Mouse (Mus musculus) myocyte (in vitro differentiated cells): Measurements from ENCODE around the gene Spred2. TPM values are rescaled to one million over a fixed set of nuclear protein-coding genes. Genes with fewer than 3 reads are reported as not detected.

Source experiments
- H3K27me3 ChIP-seq: one replicate; pipeline ENCODE4 v1.6.1; 2011; ENCODE audit not compliant: control insufficient read depth, insufficient read depth, insufficient read length
- H3K36me3 ChIP-seq: one replicate; pipeline ENCODE4 v1.6.1; 2011; ENCODE audit not compliant: control insufficient read depth, insufficient read depth
- H3K4me2 ChIP-seq: one replicate; pipeline ENCODE4 v1.6.1; 2011; ENCODE audit warnings: low read depth, control low read depth
- H3K4me3 ChIP-seq: one replicate; pipeline ENCODE4 v1.5.1; 2011; ENCODE audit warnings: mild to moderate bottlenecking, control low read depth, moderate library complexity
- H3K79me2 ChIP-seq: one replicate; pipeline ENCODE4 v1.6.1; 2011; ENCODE audit not compliant: control insufficient read depth, insufficient read depth
- H3ac ChIP-seq: one replicate; pipeline ENCODE4 v1.6.1; 2011; ENCODE audit not compliant: control insufficient read depth, insufficient read length
- CEBPB ChIP-seq: IDR thresholded peaks from 2 replicates; pipeline ENCODE4 v1.6.1; 2011; ENCODE audit warnings: mild to moderate bottlenecking, moderate library complexity; ENCODE audit not compliant: poor library complexity, insufficient read depth, severe bottlenecking
- E2F4 ChIP-seq: IDR thresholded peaks from one replicate; pipeline ENCODE4 v1.6.1; 2011; ENCODE audit warnings: mild to moderate bottlenecking, control low read depth, moderate library complexity; ENCODE audit not compliant: insufficient read depth
- MAX ChIP-seq: IDR thresholded peaks from one replicate; pipeline ENCODE4 v1.6.1; 2011; ENCODE audit warnings: low read depth, mild to moderate bottlenecking, control low read depth
- MYOD1 ChIP-seq, 3 experiments: IDR thresholded peaks; one replicate each; pipeline ENCODE4 v1.6.1; 2011; ENCODE audit warnings: control low read depth in 2 of 3, low read depth in 2 of 3, mild to moderate bottlenecking in 2 of 3, moderate library complexity in 1 of 3; ENCODE audit not compliant: insufficient read length in 2 of 3, control insufficient read depth in 1 of 3
- MYOG ChIP-seq, 3 experiments: IDR thresholded peaks; one replicate each; pipeline ENCODE4 v1.6.1; 2011; ENCODE audit warnings: control low read depth in 2 of 3, low read depth in 2 of 3, mild to moderate bottlenecking in 2 of 3; ENCODE audit not compliant: insufficient read length in 2 of 3, control insufficient read depth in 1 of 3, insufficient read depth in 1 of 3
- POLR2A ChIP-seq: IDR thresholded peaks from one replicate; pipeline ENCODE4 v1.6.1; 2011; ENCODE audit warnings: low read depth, mild to moderate bottlenecking, control low read depth, moderate library complexity; ENCODE audit not compliant: insufficient read length
- POLR2AphosphoS2 ChIP-seq: IDR thresholded peaks from one replicate; pipeline ENCODE4 v1.6.1; 2011; ENCODE audit warnings: low read depth, control low read depth; ENCODE audit not compliant: insufficient read length
- REST ChIP-seq: IDR thresholded peaks from one replicate; pipeline ENCODE4 v1.6.1; 2011; ENCODE audit warnings: mild to moderate bottlenecking, control low read depth, moderate library complexity; ENCODE audit not compliant: insufficient read depth, insufficient read length
- SRF ChIP-seq: IDR thresholded peaks from one replicate; pipeline ENCODE4 v1.6.1; 2011; ENCODE audit warnings: low read depth; ENCODE audit not compliant: control insufficient read depth, insufficient read length
- TCF12 ChIP-seq: IDR thresholded peaks from one replicate; pipeline ENCODE4 v1.6.1; 2011; ENCODE audit warnings: mild to moderate bottlenecking, control low read depth; ENCODE audit not compliant: poor library complexity, insufficient read depth, severe bottlenecking
- TCF3 ChIP-seq: IDR thresholded peaks from one replicate; pipeline ENCODE4 v1.6.1; 2011; ENCODE audit warnings: low read depth, control low read depth; ENCODE audit not compliant: insufficient read length
- USF1 ChIP-seq: IDR thresholded peaks from one replicate; pipeline ENCODE4 v1.6.1; 2011; ENCODE audit warnings: low read depth, mild to moderate bottlenecking, control low read depth, moderate library complexity
- polyA plus RNA-seq: library from polyadenylated mRNA; unstranded; fragments of >200 nt; fragmentation: generic; extraction: Trizol; gene quantifications from one replicate; pipeline ENCODE4 v1.2.1, GENCODE M21; 2012; ENCODE audit warnings: missing spikeins

Gene Spred2
- polyA plus RNA-seq, 1 experiment, result 15.7 TPM

DNA sequence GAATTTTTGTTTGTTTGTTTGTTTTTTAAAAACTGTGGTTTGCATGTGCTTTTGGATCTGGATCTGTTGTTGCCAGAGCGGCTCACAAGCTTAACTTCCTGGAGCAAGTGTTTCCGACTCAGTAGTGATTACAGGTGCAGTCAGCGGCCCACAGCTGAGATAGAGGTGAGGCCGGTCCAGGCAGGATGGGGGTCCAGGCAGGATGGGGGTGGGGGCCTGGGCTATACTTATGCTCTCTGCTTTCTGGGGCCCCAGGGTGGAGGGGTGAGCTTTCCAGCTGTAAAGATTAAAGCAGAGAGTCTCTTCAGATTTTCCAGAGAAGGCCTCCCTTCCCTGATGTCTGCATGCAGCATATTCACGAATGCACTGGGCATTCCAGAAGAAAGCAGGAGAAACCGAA lies 64.5 kb downstream of the Spred2 start:
- H3K4me2 ChIP-seq, result no peak overlapping the region
- no peak overlapping the region for H3ac ChIP-seq
- no peak overlapping the region for H3K4me3 ChIP-seq
- no peak for TF ChIP-seq TCF12
- H3K27me3 ChIP-seq, result no peaks in the 10 kb centered on the region
- no peaks in the 10 kb centered on the region for H3K36me3 ChIP-seq
- H3K79me2 ChIP-seq, result peaks cover 97% of the 10 kb centered on the region

DNA sequence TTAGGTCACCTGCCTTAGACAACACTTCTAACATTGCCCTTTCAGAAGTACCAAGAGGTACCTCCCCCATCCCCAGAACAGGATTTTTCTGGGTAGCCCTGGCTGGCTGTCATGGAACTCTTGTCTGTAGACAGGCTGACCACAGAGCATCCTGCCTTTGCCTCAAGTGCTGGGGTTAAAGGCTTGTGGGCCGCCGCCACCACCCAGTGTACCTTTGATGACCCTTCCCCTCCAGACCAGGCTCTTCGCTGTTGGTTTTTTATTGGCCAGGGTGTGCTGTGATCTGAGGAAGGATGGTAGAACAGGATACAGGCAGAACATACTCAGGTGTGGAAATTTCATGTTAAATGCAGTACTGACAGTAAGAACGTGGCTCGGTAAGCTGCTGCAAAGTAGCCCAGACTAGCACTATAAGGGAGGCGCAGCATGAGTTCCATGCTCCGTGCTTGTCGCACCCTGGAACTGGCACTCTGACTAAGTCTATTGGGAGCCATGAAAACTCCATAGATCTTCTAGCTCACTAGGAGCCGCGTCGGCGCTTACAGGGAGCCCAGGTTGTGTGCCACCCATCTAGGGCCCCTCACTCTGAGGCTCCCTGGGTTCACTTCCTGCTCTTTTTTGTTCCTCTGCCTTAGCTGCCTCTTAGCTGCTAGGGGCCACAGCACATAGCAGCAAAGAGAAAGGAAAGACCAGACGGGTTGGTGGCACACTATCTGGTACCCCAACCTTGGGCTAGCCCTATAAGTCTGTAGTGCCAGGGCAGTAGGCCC lies 65.2 kb downstream of the Spred2 start:
- Histone ChIP-seq H3K79me2 (peaks cover 97% of the 10 kb centered on the region), H3K4me2 (no peak overlapping the region), H3ac (no peak overlapping the region), H3K4me3 (no peak overlapping the region), H3K36me3 (no peaks in the 10 kb centered on the region), H3K27me3 (no peaks in the 10 kb centered on the region)
- no peak for TF ChIP-seq MAX
- TF ChIP-seq MYOD1 (IDR thresholded peaks at IDR 0.05; ENCODE audit: control insufficient read depth in 1 of 3, insufficient read length in 2 of 3, low read depth in 2 of 3), result no peak
- TF ChIP-seq POLR2AphosphoS2, result no peak
- no peak for TF ChIP-seq REST
- no peak for TF ChIP-seq USF1
- no peak for TF ChIP-seq CEBPB
- TF ChIP-seq TCF3, result no peak
- TF ChIP-seq E2F4, result no peak
- TF ChIP-seq SRF, result no peak
- TF ChIP-seq TCF12, result no peak
- no peak for TF ChIP-seq POLR2A
- no peak for TF ChIP-seq MYOG (IDR thresholded peaks at IDR 0.05; ENCODE audit: control insufficient read depth in 1 of 3, insufficient read depth in 1 of 3, insufficient read length in 2 of 3, low read depth in 2 of 3)

- Histone ChIP-seq H3K4me3 (no peak overlapping the region), H3K27me3 (no peaks in the 10 kb centered on the region), H3K4me2 (no peak overlapping the region), H3K79me2 (peaks cover 97% of the 10 kb centered on the region), H3ac (no peak overlapping the region), H3K36me3 (no peaks in the 10 kb centered on the region)
- no peak for TF ChIP-seq MYOD1 (IDR thresholded peaks at IDR 0.05; ENCODE audit: control insufficient read depth in 1 of 3, insufficient read length in 2 of 3, low read depth in 2 of 3)
- no peak for TF ChIP-seq SRF
- TF ChIP-seq REST, result no peak
- no peak for TF ChIP-seq E2F4
- TF ChIP-seq CEBPB, result no peak
- TF ChIP-seq TCF12, result no peak
- no peak for TF ChIP-seq MYOG (IDR thresholded peaks at IDR 0.05; ENCODE audit: control insufficient read depth in 1 of 3, insufficient read depth in 1 of 3, insufficient read length in 2 of 3, low read depth in 2 of 3)
- TF ChIP-seq TCF3, result no peak
- no peak for TF ChIP-seq MAX
- TF ChIP-seq POLR2A, result no peak
- no peak for TF ChIP-seq USF1
- TF ChIP-seq POLR2AphosphoS2, result no peak
Observed at GRCm38 (mm10) chr11:19990731-19991130, 66.6 kb downstream of the Spred2 start.

DNA sequence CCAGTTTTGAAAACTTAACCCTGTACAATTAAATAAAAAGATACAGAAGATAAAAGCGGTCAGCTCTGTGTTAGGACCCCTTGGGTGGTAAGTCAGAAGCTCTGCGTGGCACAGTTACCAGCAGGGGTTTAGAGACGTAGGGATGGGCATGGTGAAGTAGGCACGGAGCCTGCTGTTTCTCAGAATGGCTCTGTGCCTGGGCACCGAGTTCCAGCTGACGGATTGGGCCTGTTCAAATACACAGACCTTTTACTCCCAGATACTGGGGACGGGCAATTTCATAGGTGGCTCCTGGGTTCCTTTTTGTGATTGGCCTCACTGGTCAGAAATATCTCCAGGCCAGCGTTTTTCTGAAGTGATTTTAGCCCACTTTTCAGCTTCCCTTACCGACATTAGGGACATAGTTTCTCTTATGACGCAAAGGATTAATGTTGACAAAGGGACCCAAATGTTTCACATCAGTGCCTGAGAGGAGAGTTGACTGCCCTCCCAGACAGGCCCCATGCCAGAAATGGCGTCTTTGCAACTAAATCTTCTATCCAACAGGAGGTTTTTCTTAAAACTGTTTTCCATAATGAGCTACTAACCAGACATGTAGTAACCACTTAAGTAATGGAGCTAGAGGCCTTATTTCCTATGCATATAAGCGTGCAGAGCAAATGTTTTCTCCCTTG lies 67.3 kb downstream of the Spred2 start:
- Histone ChIP-seq H3K36me3 (no peaks in the 10 kb centered on the region), H3K4me2 (no peak overlapping the region), H3ac (no peak overlapping the region), H3K79me2 (peaks cover 97% of the 10 kb centered on the region), H3K4me3 (no peak overlapping the region), H3K27me3 (no peaks in the 10 kb centered on the region)
- TF ChIP-seq USF1, result no peak
- no peak for TF ChIP-seq E2F4
- TF ChIP-seq MYOG (IDR thresholded peaks at IDR 0.05; ENCODE audit: control insufficient read depth in 1 of 3, insufficient read depth in 1 of 3, insufficient read length in 2 of 3, low read depth in 2 of 3), result no peak
- TF ChIP-seq TCF3, result no peak
- TF ChIP-seq REST, result no peak
- no peak for TF ChIP-seq MYOD1 (IDR thresholded peaks at IDR 0.05; ENCODE audit: control insufficient read depth in 1 of 3, insufficient read length in 2 of 3, low read depth in 2 of 3)
- no peak for TF ChIP-seq TCF12
- TF ChIP-seq CEBPB, result no peak
- no peak for TF ChIP-seq POLR2AphosphoS2
- TF ChIP-seq POLR2A, result no peak
- TF ChIP-seq MAX, result no peak
- TF ChIP-seq SRF, result no peak
